Mouse (Mus musculus) lung, postnatal 10 days (tissue): Measurements from ENCODE around the gene Cp.
A peak's percentile ranks its signal among the peaks of the same experiment; 100 is the strongest.
"Not testable (repeated sequence)": the region's sequence is repeated elsewhere in the genome, so short reads cannot be mapped to it uniquely, and the experiment has no call there.

Experiments
- DNase-seq: peaks from one replicate; pipeline ENCODE4 v3.0.0; 2021

The Cp gene

DNA sequence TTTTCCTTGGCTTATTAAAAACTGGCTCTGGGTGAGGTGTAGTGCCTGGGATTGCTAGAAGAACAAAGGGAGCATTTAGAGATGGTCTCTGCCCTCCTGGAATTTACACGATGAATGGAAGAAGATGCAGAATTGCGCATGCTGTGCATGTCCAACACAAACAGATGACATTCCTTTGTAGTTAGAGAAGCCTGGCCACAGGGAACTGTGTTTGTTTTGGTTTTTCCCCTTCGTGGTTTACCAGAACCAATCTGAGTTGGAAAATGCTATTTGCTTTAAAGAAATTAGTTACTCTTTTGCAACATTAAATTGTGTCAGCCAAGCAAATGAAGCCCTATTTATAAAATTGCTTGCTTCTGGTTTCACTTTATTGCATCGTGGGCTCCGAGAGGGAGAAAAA lies at the start of gene Cp:
Gene Cp, plus strand, starts transcription at position 170 of the 400 bp plus-strand sequence.
- peak; percentile 19 for DNase-seq

DNA sequence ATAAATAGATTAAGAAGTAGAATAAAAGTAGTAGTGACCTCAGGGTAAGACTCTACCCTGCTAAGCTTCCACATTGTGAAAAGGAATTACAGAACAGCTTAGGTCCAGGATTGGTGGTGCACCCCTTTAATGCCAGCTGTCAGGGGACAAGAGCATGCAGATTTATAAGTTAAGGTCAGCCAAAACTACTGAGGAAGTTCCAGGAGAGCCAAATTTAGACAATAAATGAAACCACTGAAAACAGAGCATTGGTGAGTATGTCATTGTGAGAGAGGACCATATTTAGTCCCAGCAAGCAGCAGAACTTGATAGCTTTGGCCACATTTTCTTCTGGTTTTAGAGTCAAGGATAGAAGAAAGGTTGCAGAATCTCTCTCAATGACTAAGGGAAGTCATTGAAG lies 8.3 kb upstream of the Cp start:
- DNase-seq, result no peak

DNA sequence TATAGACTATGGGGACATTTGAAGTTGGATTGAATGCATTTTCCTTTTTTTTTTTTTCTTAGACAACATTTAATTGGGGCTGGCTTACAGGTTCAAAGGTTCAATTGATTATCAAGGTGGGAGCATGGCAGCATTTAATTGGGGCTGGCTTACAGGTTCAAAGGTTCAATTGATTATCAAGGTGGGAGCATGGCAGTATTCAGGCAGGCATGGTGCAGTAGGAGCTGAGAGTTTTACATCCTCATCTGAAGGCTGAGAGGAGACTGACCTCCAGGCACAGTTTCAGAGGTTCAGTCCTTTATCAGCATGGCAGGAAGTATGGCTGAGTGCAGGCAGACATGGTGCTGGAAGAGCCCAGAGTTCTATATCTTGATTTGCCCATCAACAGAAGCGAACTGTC lies 7.5 kb upstream of the Cp start:
- DNase-seq, result not testable (repeated sequence)

DNA sequence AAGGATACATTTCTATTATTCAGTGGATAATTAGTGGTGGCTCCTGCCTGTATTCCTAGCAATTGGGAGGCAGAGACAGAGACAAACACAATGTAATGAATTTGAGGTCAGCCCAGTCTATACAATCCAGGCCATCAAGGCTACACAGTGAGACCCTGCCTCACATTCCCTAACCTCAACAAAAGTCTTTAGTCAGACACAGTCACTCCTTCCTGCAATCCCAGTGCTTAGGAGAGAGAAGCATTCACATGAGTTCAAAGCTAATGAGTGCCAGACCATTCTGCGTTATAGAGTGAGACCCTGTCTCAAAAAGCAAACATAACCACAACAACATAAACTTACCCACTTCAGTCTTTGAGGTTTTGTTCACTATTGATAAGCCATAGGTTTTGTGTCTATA lies 3.4 kb upstream of the Cp start:
- no peak for DNase-seq

DNA sequence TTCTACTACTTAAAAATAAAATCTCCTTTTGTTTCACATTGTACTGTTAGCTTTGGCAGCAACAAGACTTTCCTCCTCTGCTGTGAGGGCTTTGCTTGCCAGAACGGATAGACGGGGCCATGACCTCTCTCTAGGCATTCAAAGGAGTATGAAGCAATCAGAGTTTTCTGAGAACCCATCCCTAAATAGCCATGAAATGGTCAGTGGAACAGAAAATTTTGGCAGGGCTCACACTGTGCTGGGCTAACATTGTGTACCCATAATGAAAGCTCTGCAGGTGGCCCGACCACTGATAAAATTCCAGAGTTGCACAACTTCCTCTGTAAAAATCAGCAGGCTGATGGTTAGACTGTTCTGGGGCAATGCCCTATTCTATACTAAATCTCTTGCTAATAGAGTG lies 3.0 kb upstream of the Cp start:
- DNase-seq, result peak; percentile 81

DNA sequence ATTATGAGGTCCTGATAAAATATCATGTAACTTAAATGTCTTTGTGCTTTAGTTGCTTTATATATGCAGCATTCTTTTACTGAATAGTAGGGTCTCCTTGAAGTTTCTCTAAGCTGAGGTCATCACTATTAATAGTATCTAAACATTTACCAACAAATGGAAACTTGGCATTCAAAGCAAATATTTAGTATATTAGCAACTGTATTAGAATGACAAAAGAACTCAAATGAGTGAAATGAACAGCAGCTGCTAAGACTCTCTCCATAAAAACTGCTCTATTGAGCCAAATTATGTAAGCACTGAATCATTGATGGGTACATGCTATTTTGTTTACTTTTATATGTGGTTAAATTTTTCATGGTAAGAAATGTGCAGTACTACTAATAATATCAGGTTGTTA lies 1.2 kb downstream of the Cp start:
- no peak for DNase-seq

DNA sequence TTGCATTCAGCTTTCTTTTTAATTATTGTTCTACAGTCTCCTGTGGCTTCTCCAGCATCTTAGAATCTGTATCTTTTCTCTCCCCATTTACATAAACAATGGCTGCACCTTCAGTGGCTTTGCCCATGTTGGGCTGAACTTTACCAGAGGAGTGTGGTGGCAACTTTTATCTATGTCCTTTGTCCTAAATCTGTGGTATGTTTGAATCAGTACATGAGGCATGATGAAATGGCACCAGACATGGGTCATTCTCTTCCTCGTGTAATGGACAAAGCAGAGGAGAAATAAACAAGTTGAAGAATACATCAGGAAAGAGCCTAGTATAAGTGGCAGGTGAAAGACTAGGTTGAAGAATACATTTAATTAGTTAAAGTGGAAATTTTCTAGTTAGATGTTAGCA lies 2.1 kb downstream of the Cp start:
- no peak for DNase-seq

DNA sequence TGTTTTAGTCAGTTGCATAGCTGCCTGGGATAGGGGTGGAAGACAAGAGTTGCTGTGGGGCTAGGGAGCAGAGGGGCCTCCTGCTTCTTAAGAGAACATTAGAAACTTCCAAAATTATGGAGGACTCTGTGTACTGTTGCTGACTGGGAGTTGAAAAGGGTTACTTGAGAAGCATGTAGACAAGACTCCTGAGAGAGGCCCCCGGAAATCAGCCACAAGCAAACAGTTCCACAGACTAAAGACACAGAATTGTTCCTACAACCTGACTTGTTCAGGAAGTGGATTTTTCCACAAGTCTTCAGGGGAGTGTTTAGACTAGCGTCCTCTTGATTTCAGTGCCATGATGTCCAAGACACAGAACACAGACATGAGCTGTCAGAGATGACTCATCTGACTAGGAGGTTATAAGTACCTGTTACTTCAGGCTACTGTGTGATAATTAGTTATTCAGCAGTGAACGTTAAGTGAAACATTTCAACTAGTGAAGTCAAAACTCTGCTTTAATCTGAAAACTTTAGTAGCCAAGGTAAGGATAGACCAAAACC lies 3.8 kb downstream of the Cp start:
- DNase-seq, result no peak

DNA sequence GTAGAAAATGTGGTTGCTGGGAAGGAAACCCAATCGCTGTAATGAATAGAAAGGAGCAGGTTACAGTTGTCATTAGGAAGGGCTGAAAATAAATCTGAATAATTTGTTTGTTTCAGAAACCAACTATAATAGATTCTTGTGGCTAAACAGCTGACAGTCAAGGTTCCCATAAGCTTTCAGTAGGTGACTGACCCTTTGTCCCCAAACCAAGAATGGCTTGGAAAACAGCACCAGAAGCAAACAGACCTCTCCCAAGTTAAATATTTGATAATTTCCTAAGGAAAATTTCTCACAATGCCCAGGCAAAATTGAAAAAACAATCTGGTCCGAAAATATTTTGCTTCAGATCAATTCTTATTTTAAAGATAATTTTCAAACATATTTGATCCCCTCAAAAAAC lies 4.5 kb downstream of the Cp start:
- no peak for DNase-seq

DNA sequence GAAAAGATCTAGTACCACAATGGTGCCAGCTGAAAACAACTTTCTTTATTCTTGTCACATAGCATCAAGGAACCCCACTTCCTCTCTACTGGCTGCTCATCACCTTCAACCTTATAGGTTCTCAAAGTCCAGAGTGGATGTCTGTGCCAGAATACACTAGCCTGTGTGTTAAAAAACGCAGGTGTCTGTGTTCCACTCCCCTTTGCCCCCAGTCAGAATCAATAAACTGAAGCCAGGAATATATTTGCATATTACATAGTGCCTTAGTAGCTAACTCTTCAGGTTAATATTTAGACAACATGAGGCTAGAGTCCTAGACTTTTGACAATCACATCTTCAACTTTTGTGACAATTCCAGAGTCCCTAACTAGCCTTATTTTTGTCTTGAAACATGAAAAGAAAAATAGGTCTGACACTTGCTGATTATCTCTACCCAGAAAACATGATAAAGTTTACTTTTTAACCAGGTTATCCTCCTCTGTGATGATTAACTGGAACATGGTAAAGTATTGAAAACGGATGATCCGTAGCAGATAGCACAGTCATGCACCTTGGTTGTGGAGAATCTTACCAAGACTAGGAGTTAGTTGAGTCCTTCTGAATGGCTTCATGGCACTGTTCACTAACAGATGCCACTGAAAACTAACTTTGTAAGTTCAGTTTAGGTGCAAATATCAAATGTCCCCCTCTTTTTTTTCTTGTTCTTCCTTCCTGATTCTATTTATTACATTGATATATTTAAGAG lies 6.1 kb downstream of the Cp start:
- DNase-seq, result no peak

DNA sequence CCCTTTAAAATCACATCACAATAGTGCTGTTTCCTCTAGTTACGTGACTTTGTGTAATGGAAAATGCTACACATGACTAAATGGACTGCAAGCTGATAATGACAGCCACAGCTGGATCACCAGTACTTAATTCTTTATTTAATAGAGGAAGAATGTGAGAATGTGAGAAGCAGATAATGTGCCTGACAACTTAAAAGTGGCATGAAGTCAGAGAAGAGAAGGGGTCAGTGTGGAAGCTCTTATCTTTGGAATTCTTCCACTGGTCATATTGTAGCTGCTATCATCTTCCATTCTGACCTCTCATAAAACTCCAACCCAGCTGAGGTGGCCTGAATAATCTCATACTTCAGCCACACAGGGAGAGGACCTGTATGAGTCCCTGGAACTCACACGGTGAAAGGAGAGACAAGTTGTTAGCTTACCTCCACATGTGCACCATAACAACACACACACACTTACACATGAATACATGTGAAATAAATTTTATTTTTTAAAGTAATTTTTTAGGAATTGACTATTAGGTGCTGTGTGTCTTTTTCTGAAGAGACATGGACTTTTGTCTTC lies 7.9 kb downstream of the Cp start:
- DNase-seq, result no peak

DNA sequence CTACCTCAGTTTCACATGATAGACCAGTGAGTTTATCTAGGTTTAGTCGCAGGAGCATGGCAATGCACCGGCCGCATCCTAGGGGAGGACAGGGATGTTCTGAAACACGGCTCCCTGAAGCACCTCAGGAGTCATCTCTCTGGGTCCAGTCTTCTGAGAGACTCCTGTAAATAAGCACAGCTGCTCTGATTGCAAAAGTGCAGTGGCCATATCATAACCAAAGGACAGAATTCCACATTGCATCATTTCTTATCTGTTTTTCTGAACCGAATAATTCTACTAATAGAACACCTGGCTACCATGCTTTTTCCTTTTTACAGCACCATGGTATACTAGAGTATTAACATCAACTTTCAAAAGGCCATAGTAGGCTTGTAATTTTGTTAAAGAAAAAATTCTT lies 8.4 kb downstream of the Cp start:
- no peak for DNase-seq

DNA sequence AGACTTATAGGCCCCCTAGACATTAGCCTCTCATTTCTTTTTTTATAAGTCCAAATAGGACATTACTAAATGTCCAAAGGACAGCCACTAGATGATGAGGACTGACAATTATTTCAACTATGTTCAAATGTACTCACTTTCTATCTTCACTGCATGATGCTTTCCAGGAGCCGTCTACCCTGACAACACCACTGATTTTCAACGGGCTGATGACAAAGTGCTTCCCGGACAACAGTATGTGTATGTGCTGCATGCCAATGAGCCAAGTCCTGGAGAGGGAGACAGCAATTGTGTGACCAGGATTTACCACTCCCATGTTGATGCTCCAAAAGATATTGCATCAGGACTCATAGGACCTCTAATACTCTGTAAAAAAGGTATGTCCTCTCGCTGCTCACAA lies 9.2 kb downstream of the Cp start:
- DNase-seq, result no peak

DNA sequence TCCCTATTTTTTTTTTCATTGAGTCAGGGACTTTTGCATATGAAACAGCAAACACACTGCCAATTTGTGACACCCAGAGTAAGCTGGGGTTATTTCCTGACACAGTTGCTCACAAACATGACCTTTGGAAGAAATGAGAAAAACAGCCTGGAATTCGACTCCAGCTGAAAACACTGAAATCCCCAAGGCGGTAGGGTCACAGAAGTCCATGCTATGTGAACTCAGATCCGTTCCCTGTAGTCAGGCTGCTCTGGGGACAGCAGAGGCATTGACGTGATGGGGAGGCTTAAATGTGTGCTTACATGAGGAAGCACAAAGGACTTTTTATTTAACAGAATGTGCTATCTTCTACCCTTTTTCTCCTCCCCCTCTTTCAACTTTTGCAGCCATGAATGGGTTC lies 21.6 kb downstream of the Cp start:
- DNase-seq, result peak; percentile 25

DNA sequence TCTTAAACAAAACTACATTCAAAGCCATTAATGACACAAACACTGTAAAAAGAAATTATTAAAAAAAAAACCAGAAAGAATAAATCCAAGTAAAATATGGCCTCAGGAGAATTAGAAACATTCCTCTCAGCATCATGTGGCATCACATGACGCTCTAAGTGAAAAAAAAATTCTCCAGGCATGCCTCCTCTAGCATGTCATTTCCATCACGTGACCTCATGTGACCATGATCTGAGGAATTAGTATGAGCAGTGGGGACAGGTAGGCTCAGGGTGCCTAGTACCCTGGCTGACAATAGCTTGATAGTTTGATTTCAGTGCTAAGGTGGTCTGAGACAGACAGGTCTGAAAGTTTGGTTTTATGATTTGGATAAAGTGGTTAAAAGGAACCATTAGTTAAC lies 24.3 kb downstream of the Cp start:
- DNase-seq, result no peak

DNA sequence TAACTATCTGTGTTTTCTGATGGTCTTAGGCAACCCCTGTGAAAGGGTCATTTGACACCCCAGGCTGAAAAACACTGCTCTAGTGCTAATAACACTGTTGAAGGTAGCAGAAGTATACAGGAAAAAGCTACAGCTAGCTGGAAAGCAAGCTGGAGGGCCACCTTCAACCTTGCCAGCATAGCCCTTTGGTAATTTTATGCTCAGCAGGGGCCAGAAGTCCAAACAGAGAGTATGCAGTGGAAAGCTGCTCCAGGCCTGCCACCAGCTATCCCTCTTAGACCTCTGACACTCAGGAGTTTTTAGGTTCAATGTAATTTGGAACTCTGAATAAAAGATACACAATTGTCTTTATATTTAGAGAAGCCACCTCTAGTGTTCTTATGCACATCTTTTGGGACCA lies 26.0 kb downstream of the Cp start:
- no peak for DNase-seq

DNA sequence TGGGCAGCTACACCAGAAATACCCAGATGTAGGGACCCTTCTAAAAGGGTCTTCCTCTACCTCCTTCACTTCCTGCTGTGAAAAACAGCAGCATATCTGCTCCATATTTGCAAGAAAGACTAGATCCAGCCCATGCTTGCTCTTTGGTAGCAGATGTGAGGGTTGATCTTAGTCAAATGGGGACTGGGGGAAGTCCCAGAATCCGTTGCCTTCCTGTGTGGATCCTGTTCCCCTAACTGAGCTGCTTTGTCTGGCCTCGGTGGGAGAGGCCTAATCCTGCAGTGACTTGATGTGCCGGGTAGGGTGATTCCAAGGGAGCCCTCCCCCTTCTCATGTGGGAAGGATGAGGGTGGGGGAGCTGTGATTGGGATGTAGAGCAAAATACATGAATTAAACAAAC lies 29.3 kb downstream of the Cp start:
- no peak for DNase-seq

DNA sequence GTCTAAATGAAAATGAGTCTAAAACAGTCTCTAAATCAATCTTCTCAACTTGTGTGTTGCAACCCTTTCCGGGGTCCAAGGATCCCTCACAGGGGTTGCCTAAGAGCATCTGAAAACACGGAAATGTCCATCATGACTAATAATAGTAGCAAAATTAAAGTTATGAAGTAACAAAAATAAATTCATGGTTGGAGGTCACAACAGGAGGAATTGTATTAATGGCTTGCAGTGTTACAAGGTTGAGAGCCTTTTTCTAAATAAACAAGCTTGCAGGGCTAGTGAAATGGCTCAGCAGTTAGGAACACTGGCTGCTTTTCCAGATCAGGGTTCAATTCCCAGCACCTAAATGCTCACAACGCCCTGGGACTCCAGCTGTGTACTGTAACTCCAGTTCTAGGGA lies 33.2 kb downstream of the Cp start:
- DNase-seq, result no peak

DNA sequence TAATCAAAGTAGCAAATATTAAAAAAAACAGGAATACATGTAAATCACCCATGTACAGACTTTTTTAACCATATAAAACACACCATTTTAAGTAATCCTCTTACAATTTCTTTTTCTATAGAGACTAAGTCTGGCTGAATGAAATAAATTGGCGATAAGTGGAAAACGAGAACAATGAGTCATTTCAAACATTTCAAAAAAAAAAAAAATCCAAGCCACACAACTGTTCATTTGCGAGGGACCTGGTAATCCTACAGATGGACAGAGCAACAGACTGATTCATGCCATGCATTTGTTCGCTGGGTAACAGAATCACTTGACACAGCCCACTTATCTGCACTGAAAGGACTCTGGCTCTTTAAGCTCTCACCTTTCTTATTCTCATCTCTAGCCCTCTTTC lies 35.5 kb downstream of the Cp start:
- no peak for DNase-seq

DNA sequence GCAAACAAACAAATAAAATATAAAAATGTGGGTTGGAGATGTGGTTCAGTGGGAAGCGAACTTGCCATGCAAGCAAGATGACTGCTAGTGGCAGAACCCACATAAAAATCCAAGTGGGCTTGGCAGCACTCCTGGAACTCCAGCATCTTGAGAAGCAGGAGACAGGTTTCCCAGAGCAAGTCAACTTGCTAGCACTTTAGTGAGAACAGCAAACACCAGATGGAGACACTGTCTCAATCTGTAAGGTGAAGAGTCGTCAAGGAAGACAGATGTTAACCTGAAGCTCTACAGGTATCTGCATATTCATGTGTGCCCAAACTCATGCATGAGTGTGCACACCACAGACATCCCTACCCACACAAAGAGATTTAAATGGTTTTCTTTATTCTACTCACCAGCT lies 42.7 kb downstream of the Cp start:
- no peak for DNase-seq

DNA sequence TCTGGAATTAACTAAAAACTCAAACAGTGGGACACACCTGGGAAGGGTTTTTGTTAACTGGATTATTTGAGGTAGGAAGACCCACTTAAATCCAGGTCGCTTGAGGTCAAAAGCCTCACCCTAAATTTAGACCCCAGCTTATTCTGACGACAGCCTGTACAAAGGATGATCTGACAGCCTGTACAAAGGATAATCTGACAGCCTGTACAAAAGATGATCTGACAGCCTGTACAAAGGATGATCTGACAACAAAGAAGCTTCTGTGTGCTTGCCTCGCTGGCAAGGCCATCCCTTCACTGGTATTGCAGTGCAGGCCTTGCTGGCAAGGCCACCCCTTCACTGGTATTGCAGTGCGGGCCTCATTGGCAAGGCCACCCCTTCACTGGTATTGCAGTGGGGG lies 44.0 kb downstream of the Cp start:
- no peak for DNase-seq

DNA sequence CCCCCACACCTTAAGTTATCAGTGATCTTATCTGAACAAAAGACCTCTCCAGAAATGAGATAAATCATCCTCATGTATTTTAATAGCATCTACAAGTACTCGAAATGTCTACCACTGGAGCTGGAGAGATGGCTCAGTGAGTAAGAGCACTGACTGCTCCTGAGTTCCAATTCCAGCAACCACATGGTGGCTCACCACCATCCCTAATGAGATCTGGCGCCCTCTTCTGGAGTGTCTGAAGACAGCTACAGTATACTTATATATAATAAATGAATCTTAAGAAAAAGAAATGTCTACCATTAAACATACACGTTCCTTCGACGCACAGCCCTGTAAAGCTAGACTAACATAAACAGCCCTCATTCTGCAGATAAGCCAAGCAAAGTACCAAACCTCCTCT lies 45.9 kb downstream of the Cp start:
- DNase-seq, result peak; percentile 26

DNA sequence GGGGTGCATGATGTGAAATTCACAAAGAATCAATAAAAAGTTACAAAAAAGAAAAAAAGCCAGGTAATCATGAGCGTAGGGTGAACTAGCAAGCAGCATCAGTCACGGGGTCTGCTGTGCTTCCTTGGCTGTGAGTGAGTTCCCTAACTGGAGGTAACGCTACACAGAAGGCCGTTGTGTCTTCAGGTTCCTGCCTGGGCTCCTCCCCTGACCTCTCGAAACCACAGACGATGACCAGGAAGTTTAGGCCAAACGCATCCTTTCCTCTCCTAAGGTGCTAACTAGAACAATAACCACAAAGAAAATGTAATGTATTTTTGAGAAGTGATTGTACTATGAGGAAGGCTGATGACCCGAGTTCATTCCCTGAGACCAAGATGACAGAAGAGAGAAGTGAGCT lies 47.6 kb downstream of the Cp start:
- DNase-seq, result no peak

DNA sequence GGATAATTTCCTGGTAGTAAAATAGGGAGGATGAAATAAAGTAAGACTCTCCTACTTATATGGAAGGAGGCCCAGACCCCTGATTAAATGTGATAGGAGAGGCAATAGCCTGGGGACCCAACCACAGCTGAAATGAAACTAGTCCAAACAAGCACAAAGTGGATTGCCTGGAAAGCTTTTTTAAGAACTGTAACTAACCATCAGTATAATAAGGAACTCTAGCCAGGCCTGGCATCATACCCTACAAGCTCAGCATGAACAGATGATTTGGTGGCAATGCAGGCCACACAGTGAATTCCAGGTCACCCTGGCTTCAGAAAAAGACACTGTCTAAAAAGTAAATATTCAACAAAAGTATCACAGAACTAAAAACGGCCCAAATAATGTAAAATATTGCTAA lies 48.8 kb downstream of the Cp start:
- DNase-seq, result no peak

DNA sequence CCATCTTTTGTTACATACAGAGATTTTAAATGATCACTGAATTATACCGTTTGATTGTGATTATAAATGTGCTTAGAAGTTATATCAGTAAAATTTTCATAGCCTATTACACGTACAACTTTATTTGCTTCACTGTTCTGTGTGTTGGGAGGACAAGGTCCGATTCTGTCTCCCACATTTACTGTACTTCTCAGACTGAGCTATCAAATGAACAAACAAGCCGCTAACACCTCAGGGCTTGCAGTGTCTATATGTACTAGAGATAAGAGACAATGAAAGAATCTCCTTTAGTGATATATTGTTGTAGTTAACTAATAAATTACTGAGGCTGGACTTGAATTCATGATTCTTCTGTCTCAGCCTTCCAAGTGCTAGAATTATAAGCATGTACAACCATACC lies 50.4 kb downstream of the Cp start:
- no peak for DNase-seq
